Mouse (Mus musculus) G1E-ER4 (cell line): Measurements from ENCODE around the gene Slc5a1. TPM values are rescaled to one million over a fixed set of nuclear protein-coding genes. Genes with fewer than 3 reads are reported as not detected.

Experiments
- GATA1 ChIP-seq: IDR thresholded peaks from one replicate; pipeline ENCODE4 v1.8.0; 2012; ENCODE audit warnings: low read length, inconsistent platforms
- polyA plus RNA-seq: library from polyadenylated mRNA; stranded (reverse); fragments of >175 nt; gene quantifications from 2 replicates; pipeline ENCODE4 v1.2.3, GENCODE M21; 2012

Slc5a1 gene
- polyA plus RNA-seq, 1 experiment: not detected

- TF ChIP-seq GATA1: no peak
Measured at GRCm38 (mm10) chr5:33134132-33134531, 30.1 kb downstream of the Slc5a1 start.

DNA sequence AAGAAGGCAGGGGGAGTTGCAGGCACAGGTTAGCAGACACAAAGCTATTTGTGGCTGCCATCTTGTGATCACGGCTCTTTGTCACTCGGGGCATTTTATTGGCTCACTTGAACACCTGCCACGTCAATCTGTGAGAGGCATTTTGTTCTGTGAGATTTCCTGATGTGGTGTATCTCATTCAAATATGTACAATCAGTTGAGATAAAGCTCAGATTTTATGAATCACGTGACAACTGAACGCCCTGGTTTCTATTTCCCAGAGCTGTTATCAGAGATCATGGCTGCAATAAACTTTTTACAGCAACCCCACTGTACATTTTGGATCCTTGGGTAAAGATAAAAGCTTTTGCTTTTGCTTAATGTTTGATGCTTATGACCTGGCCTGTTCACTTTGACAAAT lies 31.6 kb downstream of the Slc5a1 start:
- no peak for TF ChIP-seq GATA1

- no peak for TF ChIP-seq GATA1
Measured at GRCm38 (mm10) chr5:33142790-33143455, 38.9 kb downstream of the Slc5a1 start.

GRCm38 (mm10) chr5:33144025-33144424 lies 40.0 kb downstream of the Slc5a1 start:
- no peak for TF ChIP-seq GATA1

DNA sequence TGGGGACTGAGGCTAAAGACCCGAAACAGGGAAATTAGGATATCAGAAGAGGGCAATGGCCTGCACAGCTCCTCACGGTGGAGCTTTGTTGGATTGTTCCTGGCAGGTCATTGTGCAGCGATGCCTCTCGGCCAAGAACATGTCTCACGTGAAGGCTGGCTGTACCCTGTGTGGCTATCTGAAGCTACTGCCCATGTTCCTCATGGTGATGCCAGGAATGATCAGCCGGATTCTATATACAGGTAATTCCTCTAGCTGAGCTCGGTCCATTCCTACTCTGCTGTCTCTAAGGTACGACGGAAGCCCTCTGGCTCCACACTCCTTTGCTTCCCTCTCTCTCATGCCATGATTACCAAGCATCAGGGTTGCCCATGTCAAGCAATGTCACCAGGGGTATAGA lies 42.8 kb downstream of the Slc5a1 start:
- no peak for TF ChIP-seq GATA1

GRCm38 (mm10) chr5:33147691-33148090 lies 43.7 kb downstream of the Slc5a1 start:
- no peak for TF ChIP-seq GATA1

DNA sequence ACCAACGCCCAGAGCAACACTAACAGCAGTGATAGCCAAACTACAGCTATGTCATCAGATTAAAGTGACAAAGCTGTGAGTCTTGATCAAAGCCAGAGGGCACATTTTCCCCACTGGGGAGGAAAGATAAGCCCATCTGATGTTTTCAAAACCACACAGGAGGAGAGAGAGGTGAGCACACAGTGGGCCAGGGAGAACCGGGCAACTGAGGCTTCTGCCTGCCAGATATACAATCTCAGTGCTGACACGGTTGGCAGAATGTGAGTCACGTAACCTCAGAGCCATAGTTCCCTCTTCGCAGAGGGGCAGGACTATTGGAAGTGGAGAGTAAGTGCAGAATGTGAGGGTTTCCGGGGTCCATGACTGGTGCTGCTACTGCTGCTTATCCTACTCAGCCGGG lies 89.5 kb downstream of the Slc5a1 start:
- TF ChIP-seq GATA1: peak; percentile 59

GRCm38 (mm10) chr5:33195246-33195852 lies 91.3 kb downstream of the Slc5a1 start:
- no peak for TF ChIP-seq GATA1

DNA sequence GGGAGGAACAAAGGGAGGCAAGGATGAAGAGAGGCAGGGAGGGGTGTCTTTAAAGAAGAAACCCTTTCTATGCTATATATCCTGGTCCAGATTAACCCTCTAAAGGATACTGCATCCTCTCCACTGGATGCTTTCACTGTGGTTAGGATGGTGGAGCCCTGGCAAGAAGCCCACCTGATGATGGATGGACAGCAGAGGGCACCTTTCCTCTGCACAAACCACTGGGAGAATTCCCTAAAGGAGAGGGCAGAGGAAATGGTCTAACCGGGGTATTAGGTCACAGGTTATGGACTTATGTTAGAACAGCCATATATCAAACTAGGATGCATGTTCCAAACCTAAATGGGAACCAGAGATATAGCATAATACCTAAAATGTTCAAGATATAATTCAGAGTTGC lies 96.1 kb downstream of the Slc5a1 start:
- TF ChIP-seq GATA1: no peak

GRCm38 (mm10) chr5:33201697-33202096 lies 97.7 kb downstream of the Slc5a1 start:
- TF ChIP-seq GATA1: no peak

GRCm38 (mm10) chr5:33202516-33203170 lies 98.6 kb downstream of the Slc5a1 start:
- TF ChIP-seq GATA1: peak; percentile 61

- TF ChIP-seq GATA1: no peak
Measured at GRCm38 (mm10) chr5:33203171-33203565, 99.1 kb downstream of the Slc5a1 start.

DNA sequence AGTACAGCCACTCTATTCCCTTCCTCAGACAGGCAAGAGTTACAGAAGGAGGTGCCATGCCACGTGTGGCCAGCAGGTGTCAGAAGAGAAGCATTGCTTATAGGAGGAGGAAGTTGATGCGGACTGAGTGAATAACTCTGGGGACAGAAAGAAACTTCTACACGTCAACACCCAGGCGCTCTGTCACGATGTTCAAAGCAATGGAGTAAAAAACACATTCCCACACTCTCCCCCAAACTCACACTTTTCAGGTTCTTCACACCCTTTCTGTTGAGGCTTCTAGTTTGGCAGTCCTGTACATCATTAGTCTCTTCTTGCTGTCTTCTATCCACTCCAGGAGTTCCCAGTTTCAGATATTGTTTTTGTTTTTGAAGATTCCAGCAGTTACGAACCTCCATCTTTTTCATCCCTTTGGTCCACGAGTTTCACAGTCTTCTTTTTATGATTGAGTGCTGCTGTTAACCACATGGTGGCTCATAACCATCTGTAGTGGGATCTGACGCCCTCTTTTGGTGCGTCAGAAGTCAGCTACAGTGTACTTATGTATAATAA lies 99.7 kb downstream of the Slc5a1 start:
- TF ChIP-seq GATA1: no peak

- no peak for TF ChIP-seq GATA1
Measured at GRCm38 (mm10) chr5:33204284-33204683, 100.3 kb downstream of the Slc5a1 start.

- TF ChIP-seq GATA1: no peak
Measured at GRCm38 (mm10) chr5:33206328-33206727, 102.3 kb downstream of the Slc5a1 start.

DNA sequence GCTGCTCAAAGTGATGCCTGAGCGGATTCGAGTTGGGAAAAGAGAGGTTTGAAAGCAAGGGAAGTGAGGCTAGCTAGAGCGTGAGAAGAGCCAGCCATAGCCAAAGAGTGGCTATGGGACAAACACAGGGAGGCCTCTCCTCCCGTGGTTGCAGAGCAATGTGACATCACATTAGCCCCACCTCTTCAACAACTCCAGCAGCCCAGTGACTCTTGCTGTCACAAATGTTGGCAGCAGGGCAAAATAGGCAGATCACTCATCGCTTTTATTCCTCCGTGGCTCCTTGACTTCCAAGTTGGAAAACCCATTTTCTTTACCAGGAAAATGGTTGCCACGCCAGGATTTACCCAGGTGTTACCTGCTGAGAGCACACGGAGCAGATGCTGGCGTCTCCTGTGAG lies 103.1 kb downstream of the Slc5a1 start:
- TF ChIP-seq GATA1: no peak
